Mouse (Mus musculus) c-Kit-negative CD71-positive TER-119-positive erythroid progenitor cells, embryonic 14.5 days (primary cell): Measurements from ENCODE around the gene Cacna1d.

Experiments used
- DNase-seq: peaks from one replicate; pipeline ENCODE4 v3.0.0-alpha.2; 2013; ENCODE audit warnings: low read depth, low spot score

The Cacna1d gene

GRCm38 (mm10) chr14:30491342-30491741, at the start of gene Cacna1d:
Cacna1d (minus strand) TSS chr14:30491455.
- DNase-seq, result no peak

GRCm38 (mm10) chr14:30533780-30534450, 42.7 kb upstream of the Cacna1d start:
- DNase-seq, result no peak

- no peak for DNase-seq
Measured at GRCm38 (mm10) chr14:30531896-30532295, 40.6 kb upstream of the Cacna1d start.

- no peak for DNase-seq
Measured at GRCm38 (mm10) chr14:30531431-30531830, 40.2 kb upstream of the Cacna1d start.

GRCm38 (mm10) chr14:30530726-30531269, 39.5 kb upstream of the Cacna1d start:
- DNase-seq, result no peak

- DNase-seq, result no peak
Measured at GRCm38 (mm10) chr14:30529454-30529853, 38.2 kb upstream of the Cacna1d start.

GRCm38 (mm10) chr14:30528961-30529360, 37.7 kb upstream of the Cacna1d start:
- DNase-seq, result no peak

GRCm38 (mm10) chr14:30528392-30528791, 37.1 kb upstream of the Cacna1d start:
- DNase-seq, result no peak

- no peak for DNase-seq
Measured at GRCm38 (mm10) chr14:30523356-30523755, 32.1 kb upstream of the Cacna1d start.

- no peak for DNase-seq
Measured at GRCm38 (mm10) chr14:30519323-30519722, 28.1 kb upstream of the Cacna1d start.

GRCm38 (mm10) chr14:30515931-30516723, 24.9 kb upstream of the Cacna1d start:
- DNase-seq, result no peak

- DNase-seq, result no peak
Measured at GRCm38 (mm10) chr14:30512896-30513295, 21.6 kb upstream of the Cacna1d start.

- no peak for DNase-seq
Measured at GRCm38 (mm10) chr14:30510214-30510763, 19.0 kb upstream of the Cacna1d start.

- no peak for DNase-seq
Measured at GRCm38 (mm10) chr14:30504990-30505389, 13.7 kb upstream of the Cacna1d start.

GRCm38 (mm10) chr14:30498202-30498601, 6.9 kb upstream of the Cacna1d start:
- no peak for DNase-seq

- no peak for DNase-seq
Measured at GRCm38 (mm10) chr14:30494998-30495397, 3.7 kb upstream of the Cacna1d start.

GRCm38 (mm10) chr14:30493276-30493675, 2.0 kb upstream of the Cacna1d start:
- no peak for DNase-seq

GRCm38 (mm10) chr14:30479361-30479948, 11.8 kb downstream of the Cacna1d start, which contains the start of gene Dcp1a:
Dcp1a (plus strand) TSS chr14:30479535.
- peak; percentile 82 for DNase-seq

GRCm38 (mm10) chr14:30474416-30474815, 16.8 kb downstream of the Cacna1d start:
- no peak for DNase-seq

- DNase-seq, result no peak
Measured at GRCm38 (mm10) chr14:30473605-30474004, 17.6 kb downstream of the Cacna1d start.

GRCm38 (mm10) chr14:30463312-30463711, 27.9 kb downstream of the Cacna1d start:
- no peak for DNase-seq
